Mouse (Mus musculus): ENCODE results near the gene Prss50. TPM values are rescaled to one million over a fixed set of nuclear protein-coding genes. Genes with fewer than 3 reads are reported as not detected.

Gene Prss50
- total and polyA plus RNA-seq, 2 experiments from 2014 or later: not detected

GRCm38 (mm10) chr9:110858523-110858922, 756 bp downstream of the Prss50 start:
- H3K4me1 ChIP-seq (ENCODE audit: control insufficient read depth, insufficient read depth): no peaks in the 10 kb centered on the region
- WGBS: 62% methylated on average over 5 of the region's 5 CpGs
- ATAC-seq (ENCODE audit: insufficient read depth, low read depth) (no peak), DNase-seq (ENCODE audit: low spot score) (no peak)
- no peak for TF ChIP-seq CTCF (IDR thresholded peaks at IDR 0.05; ENCODE audit: low read depth)
- no peak for TF ChIP-seq EP300 (IDR thresholded peaks at IDR 0.05; ENCODE audit: low read depth)
- no peaks in the 10 kb centered on the region for H3K9me3 ChIP-seq (replicated peaks; ENCODE audit: control insufficient read depth, low read length)
- H3K27ac ChIP-seq (ENCODE audit: low read depth): no peak overlapping the region
- no peak overlapping the region for H3K4me3 ChIP-seq (ENCODE audit: low read depth, low read length)
- H3K36me3 ChIP-seq (replicated peaks; ENCODE audit: control insufficient read depth, insufficient read depth, low read length): no peaks in the 10 kb centered on the region
- no peak overlapping the region for H3K4me2 ChIP-seq (ENCODE audit: low read depth, low read length)
- peaks cover 21% of the 10 kb centered on the region for H3K27me3 ChIP-seq (ENCODE audit: control insufficient read depth, insufficient read depth, low read length)
- no peak overlapping the region for H3K9ac ChIP-seq (replicated peaks; ENCODE audit: low read depth, low read length)

GRCm38 (mm10) chr9:110858967-110859596, 1.3 kb downstream of the Prss50 start:
- Histone ChIP-seq H3K4me2 (ENCODE audit: low read depth, low read length) (no peak overlapping the region), H3K9ac (replicated peaks; ENCODE audit: low read depth, low read length) (no peak overlapping the region), H3K9me3 (replicated peaks; ENCODE audit: control insufficient read depth, low read length) (no peaks in the 10 kb centered on the region), H3K27ac (ENCODE audit: low read depth) (no peak overlapping the region), H3K36me3 (replicated peaks; ENCODE audit: control insufficient read depth, insufficient read depth, low read length) (no peaks in the 10 kb centered on the region), H3K4me1 (ENCODE audit: control insufficient read depth, insufficient read depth) (no peaks in the 10 kb centered on the region), H3K27me3 (ENCODE audit: control insufficient read depth, insufficient read depth, low read length) (peaks cover 21% of the 10 kb centered on the region), H3K4me3 (ENCODE audit: low read depth, low read length) (no peak overlapping the region)
- 91% methylated on average over 5 of the region's 5 CpGs for WGBS
- ATAC-seq (ENCODE audit: insufficient read depth, low read depth) (no peak), DNase-seq (ENCODE audit: low spot score) (no peak)
- TF ChIP-seq EP300 (IDR thresholded peaks at IDR 0.05; ENCODE audit: low read depth) (no peak), CTCF (IDR thresholded peaks at IDR 0.05; ENCODE audit: low read depth) (no peak)

GRCm38 (mm10) chr9:110871030-110871429, 13.3 kb downstream of the Prss50 start:
- no peaks in the 10 kb centered on the region for H3K36me3 ChIP-seq (replicated peaks; ENCODE audit: control insufficient read depth, insufficient read depth, low read length)
- no peak overlapping the region for H3K4me3 ChIP-seq (ENCODE audit: low read depth, low read length)
- DNase-seq (ENCODE audit: low spot score): no peak
- H3K27ac ChIP-seq (ENCODE audit: low read depth): no peak overlapping the region
- H3K9ac ChIP-seq (replicated peaks; ENCODE audit: low read depth, low read length): no peak overlapping the region
- H3K4me2 ChIP-seq (ENCODE audit: low read depth, low read length): no peak overlapping the region
- 20% methylated on average over 7 of the region's 7 CpGs for WGBS
- peaks cover 16% of the 10 kb centered on the region for H3K27me3 ChIP-seq (ENCODE audit: control insufficient read depth, insufficient read depth, low read length)
- TF ChIP-seq CTCF (IDR thresholded peaks at IDR 0.05; ENCODE audit: low read depth): peak; percentile 78
- TF ChIP-seq EP300 (IDR thresholded peaks at IDR 0.05; ENCODE audit: low read depth): no peak
- ATAC-seq (ENCODE audit: insufficient read depth, low read depth): 0 out of 2 replicates have a peak, but pooled peaks have one; percentile 13
- no peaks in the 10 kb centered on the region for H3K9me3 ChIP-seq (replicated peaks; ENCODE audit: control insufficient read depth, low read length)
- H3K4me1 ChIP-seq (ENCODE audit: control insufficient read depth, insufficient read depth): peaks cover 11% of the 10 kb centered on the region; the same call in 1 of the 2 replicates

- H3K27me3 ChIP-seq (ENCODE audit: control insufficient read depth, insufficient read depth, low read length): peaks cover 16% of the 10 kb centered on the region
- no peak for DNase-seq (ENCODE audit: low spot score)
Measured at GRCm38 (mm10) chr9:110873681-110874659, 16.2 kb downstream of the Prss50 start.

GRCm38 (mm10) chr9:110874660-110875191, 17.0 kb downstream of the Prss50 start:
- no peak for DNase-seq (ENCODE audit: low spot score)
- Histone ChIP-seq H3K9ac (replicated peaks; ENCODE audit: low read depth, low read length) (no peak overlapping the region), H3K27me3 (ENCODE audit: control insufficient read depth, insufficient read depth, low read length) (peaks cover 16% of the 10 kb centered on the region), H3K36me3 (replicated peaks; ENCODE audit: control insufficient read depth, insufficient read depth, low read length) (no peaks in the 10 kb centered on the region), H3K4me2 (ENCODE audit: low read depth, low read length) (no peak overlapping the region), H3K4me1 (ENCODE audit: control insufficient read depth, insufficient read depth) (peaks cover 33% of the 10 kb centered on the region), H3K27ac (ENCODE audit: low read depth) (no peak overlapping the region), H3K4me3 (ENCODE audit: low read depth, low read length) (no peak overlapping the region), H3K9me3 (replicated peaks; ENCODE audit: control insufficient read depth, low read length) (no peaks in the 10 kb centered on the region)
- 33% methylated on average over 3 of the region's 3 CpGs for WGBS
- ATAC-seq (ENCODE audit: insufficient read depth, low read depth): no peak
- TF ChIP-seq CTCF (IDR thresholded peaks at IDR 0.05; ENCODE audit: low read depth): no peak
- no peak for TF ChIP-seq EP300 (IDR thresholded peaks at IDR 0.05; ENCODE audit: low read depth)

More at GRCm38 (mm10) chr9:110873681-110874659, 16.2 kb downstream of the Prss50 start:
- Histone ChIP-seq H3K4me3 (ENCODE audit: low read depth, low read length) (peak overlapping the region; percentile 26), H3K4me2 (ENCODE audit: low read depth, low read length) (peak overlapping the region; percentile 58), H3K27ac (ENCODE audit: low read depth) (no peak overlapping the region), H3K9me3 (replicated peaks; ENCODE audit: control insufficient read depth, low read length) (no peaks in the 10 kb centered on the region), H3K9ac (replicated peaks; ENCODE audit: low read depth, low read length) (0 out of 2 replicates have a peak overlapping the region, but pooled peaks have one; percentile 16), H3K4me1 (ENCODE audit: control insufficient read depth, insufficient read depth) (peaks cover 27% of the 10 kb centered on the region), H3K36me3 (replicated peaks; ENCODE audit: control insufficient read depth, insufficient read depth, low read length) (no peaks in the 10 kb centered on the region)
- TF ChIP-seq CTCF (IDR thresholded peaks at IDR 0.05; ENCODE audit: low read depth) (no peak), EP300 (IDR thresholded peaks at IDR 0.05; ENCODE audit: low read depth) (no peak)
- no peak for ATAC-seq (ENCODE audit: insufficient read depth, low read depth)
- WGBS: 16% methylated on average over 40 of the region's 40 CpGs
